Mouse (Mus musculus) erythroblast, embryonic 14.5 days (primary cell): ENCODE data around the gene Slc25a21.

Experiments used
- GATA1 ChIP-seq: IDR thresholded peaks from 2 replicates; pipeline ENCODE4 v1.6.1; 2012; ENCODE audit warnings: low read length, inconsistent platforms, mixed read lengths
- TAL1 ChIP-seq: IDR thresholded peaks from 3 replicates; pipeline ENCODE4 v1.6.1; 2012; ENCODE audit warnings: low read length, inconsistent platforms, mixed read lengths

DNA sequence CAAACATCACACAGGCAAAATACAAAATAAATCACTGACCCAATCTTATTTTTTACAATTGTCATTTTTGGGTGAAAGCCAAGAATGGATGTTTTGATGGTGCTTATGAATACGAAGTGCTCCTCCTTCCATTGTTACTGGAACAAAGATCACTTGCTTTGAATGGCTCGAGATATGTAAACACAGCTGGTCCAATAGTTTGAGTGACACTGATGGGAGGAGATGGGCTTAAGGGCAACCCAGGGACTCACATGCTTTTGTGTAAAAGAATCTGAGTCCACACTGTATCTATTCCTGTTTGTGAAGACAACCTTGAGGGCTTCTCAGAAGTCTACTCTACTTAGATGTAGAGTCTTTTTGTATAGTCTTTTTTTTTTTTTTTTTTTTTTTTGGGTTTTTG lies 389.8 kb downstream of the Slc25a21 start:
- TF ChIP-seq GATA1, result no peak
- no peak for TF ChIP-seq TAL1
